Mouse (Mus musculus) neural tube, embryonic 11.5 days (tissue): ENCODE data around the gene Usf1. TPM values are rescaled to one million over a fixed set of nuclear protein-coding genes. Genes with fewer than 3 reads are reported as not detected.

Source experiments
- ATAC-seq: fragments of 200-750 bp; cut with Nextera tagmentation; 2 replicates; pipeline ENCODE4 v1.8.0; 2017; ENCODE audit warnings: moderate number of reproducible peaks, mild to moderate bottlenecking, moderate TSS enrichment, moderate library complexity; ENCODE audit not compliant: insufficient read depth, low FRiP score, low TSS enrichment
- DNase-seq: peaks from one replicate; pipeline ENCODE4 v3.0.0-alpha.2; 2015; ENCODE audit warnings: low spot score
- H3K27ac ChIP-seq: fragments of 300-500 bp; sonication (generic); 2 replicates; pipeline ENCODE4 v1.5.1; 2014; ENCODE audit warnings: low read depth, mild to moderate bottlenecking, low read length
- H3K27me3 ChIP-seq: fragments of 300-500 bp; sonication (generic); 2 replicates; pipeline ENCODE4 v1.6.1; 2014; ENCODE audit warnings: mild to moderate bottlenecking, low read length, mixed read lengths; ENCODE audit not compliant: control insufficient read depth, insufficient read depth
- H3K36me3 ChIP-seq: fragments of 300-500 bp; sonication (generic); 2 replicates; pipeline ENCODE4 v1.6.1; 2014; ENCODE audit warnings: mild to moderate bottlenecking, low read length, moderate library complexity, mixed read lengths; ENCODE audit not compliant: control insufficient read depth, insufficient read depth
- H3K4me1 ChIP-seq: fragments of 300-500 bp; sonication (generic); 2 replicates; pipeline ENCODE4 v1.6.1; 2014; ENCODE audit warnings: low read length, mixed read lengths; ENCODE audit not compliant: control insufficient read depth, insufficient read depth
- H3K4me2 ChIP-seq: fragments of 300-500 bp; sonication (generic); 2 replicates; pipeline ENCODE4 v1.6.1; 2014; ENCODE audit warnings: low read depth, mild to moderate bottlenecking, moderate library complexity
- H3K4me3 ChIP-seq: fragments of 300-500 bp; sonication (generic); 2 replicates; pipeline ENCODE4 v1.5.1; 2014; ENCODE audit warnings: low read depth, low read length
- H3K9ac ChIP-seq: fragments of 300-500 bp; sonication (generic); 2 replicates; pipeline ENCODE4 v1.6.1; 2014; ENCODE audit warnings: mild to moderate bottlenecking, low read length
- H3K9me3 ChIP-seq: fragments of 300-500 bp; sonication (generic); 2 replicates; pipeline ENCODE4 v1.6.1; 2016; ENCODE audit warnings: low read length; ENCODE audit not compliant: control insufficient read depth
- WGBS: fragments of 180-500 bp; shearing (Covaris S2); extraction: QIAGEN DNeasy Blood & Tissue Kit; methylation state at CpG from one replicate; pipeline ENCODE4 v1.1.7; 2014; 5-methylcytosine and 5-hydroxymethylcytosine counted together
- polyA plus RNA-seq: library from polyadenylated mRNA; unstranded; fragments of >200 nt; fragmentation: Nextera tagmentation; extraction: Ambion mirVana; gene quantifications from 2 replicates; pipeline ENCODE4 v1.2.1, GENCODE M21; 2014

Usf1 gene
- polyA plus RNA-seq, 1 experiment from 2014 or later = 162 TPM

- Histone ChIP-seq H3K27me3 (no peaks in the 10 kb centered on the region), H3K27ac (no peak overlapping the region), H3K4me1 (no peaks in the 10 kb centered on the region), H3K4me3 (no peak overlapping the region), H3K36me3 (no peaks in the 10 kb centered on the region), H3K9ac (no peak overlapping the region), H3K9me3 (no peaks in the 10 kb centered on the region), H3K4me2 (no peak overlapping the region)
- DNase-seq = no peak
- no peak for ATAC-seq
- WGBS = 80% methylated on average over 5 of the region's 5 CpGs
These were observed 41.4 kb downstream of the Usf1 start for GRCm38 (mm10) chr1:171452522-171452921.

- H3K27ac ChIP-seq = no peak overlapping the region
- no peaks in the 10 kb centered on the region for H3K4me1 ChIP-seq
- no peaks in the 10 kb centered on the region for H3K9me3 ChIP-seq
- H3K4me3 ChIP-seq = no peak overlapping the region
- 86% methylated on average over 5 of the region's 5 CpGs for WGBS
- ATAC-seq (no peak), DNase-seq (no peak)
- H3K27me3 ChIP-seq = no peaks in the 10 kb centered on the region
- no peak overlapping the region for H3K4me2 ChIP-seq
- no peaks in the 10 kb centered on the region for H3K36me3 ChIP-seq
- no peak overlapping the region for H3K9ac ChIP-seq
These were observed 41.8 kb downstream of the Usf1 start for GRCm38 (mm10) chr1:171452923-171453322.

- no peak for ATAC-seq
- H3K36me3 ChIP-seq = no peaks in the 10 kb centered on the region
These were observed 43.8 kb downstream of the Usf1 start for GRCm38 (mm10) chr1:171454926-171455325.

GRCm38 (mm10) chr1:171457568-171457967, 46.5 kb downstream of the Usf1 start:
- Histone ChIP-seq H3K4me2 (no peak overlapping the region), H3K9me3 (no peaks in the 10 kb centered on the region), H3K27ac (no peak overlapping the region), H3K27me3 (no peaks in the 10 kb centered on the region), H3K9ac (no peak overlapping the region), H3K36me3 (no peaks in the 10 kb centered on the region), H3K4me1 (no peaks in the 10 kb centered on the region), H3K4me3 (no peak overlapping the region)
- no peak for DNase-seq
- no peak for ATAC-seq
- WGBS = 100% methylated on average over 1 of the region's 1 CpGs

More at GRCm38 (mm10) chr1:171454926-171455325, 43.8 kb downstream of the Usf1 start:
- H3K27ac ChIP-seq = no peak overlapping the region
- no peak overlapping the region for H3K4me3 ChIP-seq
- H3K4me2 ChIP-seq = no peak overlapping the region
- 78% methylated on average over 6 of the region's 6 CpGs for WGBS
- H3K9me3 ChIP-seq = no peaks in the 10 kb centered on the region
- no peak for DNase-seq
- H3K4me1 ChIP-seq = no peaks in the 10 kb centered on the region
- H3K27me3 ChIP-seq = no peaks in the 10 kb centered on the region
- H3K9ac ChIP-seq = no peak overlapping the region

GRCm38 (mm10) chr1:171459791-171460190, 48.7 kb downstream of the Usf1 start:
- Histone ChIP-seq H3K4me3 (no peak overlapping the region), H3K36me3 (no peaks in the 10 kb centered on the region), H3K4me1 (no peaks in the 10 kb centered on the region), H3K27ac (no peak overlapping the region), H3K9ac (no peak overlapping the region), H3K9me3 (no peaks in the 10 kb centered on the region), H3K4me2 (no peak overlapping the region), H3K27me3 (no peaks in the 10 kb centered on the region)
- DNase-seq (no peak), ATAC-seq (no peak)
- WGBS = 53% methylated on average over 5 of the region's 5 CpGs

GRCm38 (mm10) chr1:171460551-171461503, 49.7 kb downstream of the Usf1 start:
- H3K9ac ChIP-seq = no peak overlapping the region
- H3K9me3 ChIP-seq = no peaks in the 10 kb centered on the region
- 92% methylated on average over 21 of the region's 22 CpGs for WGBS
- no peaks in the 10 kb centered on the region for H3K36me3 ChIP-seq
- no peak overlapping the region for H3K27ac ChIP-seq
- no peak overlapping the region for H3K4me2 ChIP-seq
- DNase-seq (no peak), ATAC-seq (no peak)
- H3K4me1 ChIP-seq = no peaks in the 10 kb centered on the region
- H3K27me3 ChIP-seq = no peaks in the 10 kb centered on the region
- H3K4me3 ChIP-seq = no peak overlapping the region

- H3K9ac ChIP-seq = no peak overlapping the region
- ATAC-seq (no peak), DNase-seq (no peak)
- no peaks in the 10 kb centered on the region for H3K36me3 ChIP-seq
- no peak overlapping the region for H3K4me2 ChIP-seq
- H3K27ac ChIP-seq = no peak overlapping the region
- H3K4me3 ChIP-seq = no peak overlapping the region
- H3K27me3 ChIP-seq = no peaks in the 10 kb centered on the region
- H3K9me3 ChIP-seq = no peaks in the 10 kb centered on the region
- WGBS = 98% methylated on average over 3 of the region's 3 CpGs
- no peaks in the 10 kb centered on the region for H3K4me1 ChIP-seq
These were observed 52.0 kb downstream of the Usf1 start for GRCm38 (mm10) chr1:171463133-171463532.

- no peak overlapping the region for H3K9ac ChIP-seq
- ATAC-seq = no peak
- no peak for DNase-seq
- H3K4me1 ChIP-seq = no peaks in the 10 kb centered on the region
- H3K4me2 ChIP-seq = no peak overlapping the region
- no peak overlapping the region for H3K27ac ChIP-seq
- no peaks in the 10 kb centered on the region for H3K36me3 ChIP-seq
- no peaks in the 10 kb centered on the region for H3K27me3 ChIP-seq
- 90% methylated on average over 5 of the region's 5 CpGs for WGBS
- H3K9me3 ChIP-seq = no peaks in the 10 kb centered on the region
- H3K4me3 ChIP-seq = no peak overlapping the region
These were observed 54.8 kb downstream of the Usf1 start for GRCm38 (mm10) chr1:171465749-171466412.
